Mouse (Mus musculus) left cerebral cortex, adult 11 months (tissue): ENCODE results near the gene Atp5g3.
"Not testable (repeated sequence)": the region's sequence is repeated elsewhere in the genome, so short reads cannot be mapped to it uniquely, and the experiment has no call there.

Experiments
- DNase-seq: peaks from one replicate; pipeline ENCODE4 v3.0.0; 2022; ENCODE audit warnings: low spot score

The Atp5g3 gene

GRCm38 (mm10) chr2:73896919-73897318 lies 14.2 kb downstream of the Atp5g3 start:
- DNase-seq: not testable (repeated sequence)

- no peak for DNase-seq
Measured at GRCm38 (mm10) chr2:73893473-73894270, 17.5 kb downstream of the Atp5g3 start.

- DNase-seq: peak; percentile 98
Measured at GRCm38 (mm10) chr2:73892464-73893296, 18.4 kb downstream of the Atp5g3 start, which contains the start of gene Atf2. Gene Atf2 (minus strand): TSS chr2:73892639.

DNA sequence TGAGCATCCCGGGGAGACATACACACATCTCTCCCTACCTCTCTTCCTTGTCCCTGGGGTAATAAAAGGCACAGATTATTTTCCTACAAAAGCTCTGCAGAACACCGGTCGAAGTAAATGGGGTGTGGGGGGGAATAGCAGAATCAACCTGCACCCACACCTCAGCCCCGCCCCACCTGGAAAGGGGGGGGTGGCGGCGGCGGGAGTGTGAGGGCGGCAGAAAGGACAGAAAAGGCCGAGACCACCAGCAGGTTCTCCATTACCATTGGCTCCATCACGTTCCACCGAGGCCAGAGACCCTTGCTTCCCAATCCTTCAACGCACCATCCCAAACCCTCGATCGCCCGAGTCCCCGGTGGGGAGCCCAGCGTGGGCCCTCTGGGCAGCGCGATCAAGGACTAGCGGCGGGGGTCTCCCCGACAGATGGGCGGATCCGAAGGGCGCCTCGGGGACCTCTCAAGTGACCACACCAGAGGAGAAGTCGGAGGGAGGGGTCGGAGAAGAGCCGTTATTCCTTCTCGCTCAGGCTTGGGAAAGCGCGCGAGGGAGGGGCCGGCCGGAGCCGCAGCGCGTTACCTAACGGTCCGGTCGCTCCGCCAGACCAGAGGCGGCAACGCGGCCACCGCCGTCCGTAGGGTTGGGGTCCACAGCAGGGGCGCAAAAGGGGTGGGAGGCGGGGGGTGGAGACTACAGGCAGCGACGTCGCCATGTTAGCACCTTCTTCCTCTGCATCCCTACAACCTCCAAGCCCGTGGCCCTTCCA lies 19.2 kb downstream of the Atp5g3 start:
- no peak for DNase-seq

- DNase-seq: no peak
Measured at GRCm38 (mm10) chr2:73885997-73886396, 25.1 kb downstream of the Atp5g3 start.

DNA sequence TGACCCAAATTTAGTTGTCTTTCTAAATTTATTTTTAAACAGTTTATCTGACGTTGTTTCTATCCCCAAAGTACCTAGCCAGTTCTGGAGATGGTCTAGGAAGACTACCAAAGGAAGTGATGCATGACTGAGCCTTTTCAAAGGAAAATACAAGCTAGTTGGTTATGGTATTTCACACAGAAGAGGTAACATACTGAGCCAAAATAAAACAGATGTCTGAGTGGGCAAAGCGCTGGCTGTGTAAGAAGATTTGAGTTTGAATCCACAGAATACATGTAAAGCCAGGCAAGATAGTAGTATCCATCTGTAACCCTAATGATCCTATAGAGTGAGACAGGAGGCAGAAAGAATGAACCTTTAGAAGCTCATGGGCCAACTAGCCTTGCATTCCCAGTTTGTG lies 33.2 kb downstream of the Atp5g3 start:
- DNase-seq: no peak

- DNase-seq: peak; percentile 32
Measured at GRCm38 (mm10) chr2:73867764-73868487, 43.2 kb downstream of the Atp5g3 start.

DNA sequence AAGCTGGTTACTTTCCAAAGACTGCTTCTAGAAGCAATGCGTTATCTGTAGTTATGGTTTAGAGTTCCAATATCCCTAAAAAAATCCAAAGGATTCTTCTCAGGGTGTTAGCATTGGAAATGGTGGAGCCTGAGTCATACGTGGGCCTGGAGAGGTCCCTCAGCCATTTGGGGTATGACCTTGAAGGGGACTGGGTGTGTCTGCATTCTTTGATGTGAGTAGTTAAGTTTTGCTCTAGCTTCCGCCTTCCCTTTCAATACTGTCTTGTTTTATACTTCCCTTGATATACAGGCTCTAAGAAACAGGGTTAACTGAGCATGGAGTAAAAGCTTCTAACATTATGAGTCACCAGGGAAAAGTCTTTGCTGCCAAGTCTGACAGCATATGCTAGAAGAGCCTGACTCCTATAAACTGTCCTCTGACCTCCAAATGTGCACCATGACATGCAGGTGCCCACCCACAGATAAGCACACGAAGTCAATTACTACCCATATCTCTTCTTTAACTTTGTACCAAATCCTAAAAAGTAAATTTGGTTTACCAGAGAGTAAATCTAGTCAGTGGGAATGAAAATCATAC lies 51.0 kb downstream of the Atp5g3 start:
- DNase-seq: no peak
